20 mouse cellular contexts compared by ENCODE assay signal in genomic region chr6:29246585-29246984, GRCm38 (mm10). TPM values are rescaled to one million over a fixed set of nuclear protein-coding genes. Genes with fewer than 3 reads are reported as not detected.
A peak's percentile ranks its signal among the peaks of the same experiment; 100 is the strongest.
DNase-seq lines count a peak whose midpoint lies in the region; ATAC-seq and TF ChIP-seq lines count a peak whose summit lies in the region.
"Had no signal": no experiment of that assay in that cellular context is flagged by ENCODE, and none has a peak within 500 bp of the region (broad histone marks: within the 10 kb centered on the region; RNA-seq: fewer than 3 reads in every experiment).

No protein-coding gene starts in this region.

- no peak for TF ChIP-seq CTCF in intestine, postnatal 0 days (IDR thresholded peaks at IDR 0.05; ENCODE audit: low read depth)

- H3K4me2 ChIP-seq in intestine, postnatal 0 days (replicated peaks; ENCODE audit: low read depth), result no peak overlapping the region
- H3K4me2 ChIP-seq: embryonic facial prominence, embryonic 15.5 days; hindbrain, embryonic 15.5 days; kidney, embryonic 15.5 days; lung, embryonic 14.5 days had no signal

- H3K27me3 ChIP-seq in megakaryocyte, embryonic 14.5 days (replicated peaks), result peaks cover 25% of the 10 kb centered on the region
- no peaks in the 10 kb centered on the region for H3K27me3 ChIP-seq in intestine, postnatal 0 days (replicated peaks; ENCODE audit: control insufficient read depth, insufficient read depth, low read length)
- H3K27me3 ChIP-seq in splenic B cell, adult 2 months (ENCODE audit: control insufficient read depth, insufficient read depth, low read length, poor library complexity, severe bottlenecking), result no peaks in the 10 kb centered on the region
- H3K27me3 ChIP-seq: hindbrain, embryonic 15.5 days; kidney, embryonic 15.5 days had no signal

- H3K4me3 ChIP-seq in megakaryocyte, embryonic 14.5 days (replicated peaks), result peak overlapping the region; percentile 10
- H3K4me3 ChIP-seq in intestine, postnatal 0 days (ENCODE audit: low read depth, low read length), result no peak overlapping the region
- H3K4me3 ChIP-seq: embryonic facial prominence, embryonic 15.5 days; forebrain, embryonic 10.5 days; hindbrain, embryonic 15.5 days; kidney, embryonic 15.5 days had no signal

- DNase-seq in adipocyte (ENCODE audit: low spot score), result peak; percentile 36
- peak; percentile 52 for DNase-seq in splenic B cell, adult 2 months (ENCODE audit: low read depth, low spot score)
- no peak for DNase-seq in ovary, postnatal 14 days (ENCODE audit: low spot score)
- no peak for DNase-seq in cerebellum, adult 18-20 months
- DNase-seq in kidney, adult 11 months, result no peak
- DNase-seq: adrenal gland, postnatal 10 days; cerebellum, adult 2 months; gastrocnemius, postnatal 10 days; left cerebral cortex, postnatal 4 days; lung, embryonic 14.5 days; midbrain, embryonic 14.5 days; thymus, adult 2 months had no signal

- ATAC-seq in megakaryocyte, adult 5-6 weeks (ENCODE audit: poor library complexity, severe bottlenecking), result no peak
- ATAC-seq in intestine, postnatal 0 days, result peak; percentile 44

- peaks cover 28% of the 10 kb centered on the region for H3K4me1 ChIP-seq in megakaryocyte, embryonic 14.5 days
- no peaks in the 10 kb centered on the region for H3K4me1 ChIP-seq in intestine, postnatal 0 days (replicated peaks; ENCODE audit: control insufficient read depth, insufficient read depth, low read length)
- H3K4me1 ChIP-seq: embryonic facial prominence, embryonic 15.5 days; hindbrain, embryonic 15.5 days; kidney, embryonic 15.5 days had no signal

- H3K9ac ChIP-seq in intestine, postnatal 0 days (ENCODE audit: low read depth, low read length), result no peak overlapping the region
- H3K9ac ChIP-seq: embryonic facial prominence, embryonic 15.5 days; hindbrain, embryonic 15.5 days; kidney, embryonic 15.5 days; lung, embryonic 14.5 days had no signal

- H3K9me3 ChIP-seq in megakaryocyte, embryonic 14.5 days, result no peaks in the 10 kb centered on the region
- no peaks in the 10 kb centered on the region for H3K9me3 ChIP-seq in intestine, postnatal 0 days (ENCODE audit: control insufficient read depth)
- H3K9me3 ChIP-seq: embryonic facial prominence, embryonic 15.5 days; forebrain, embryonic 10.5 days; hindbrain, embryonic 15.5 days; kidney, embryonic 15.5 days had no signal

- no peaks in the 10 kb centered on the region for H3K36me3 ChIP-seq in megakaryocyte, embryonic 14.5 days (replicated peaks; ENCODE audit: low read length)
- H3K36me3 ChIP-seq in intestine, postnatal 0 days (ENCODE audit: control insufficient read depth, insufficient read depth), result no peaks in the 10 kb centered on the region
- H3K36me3 ChIP-seq in splenic B cell, adult 2 months (ENCODE audit: control insufficient read depth, insufficient read depth, low read length, poor library complexity, severe bottlenecking), result no peaks in the 10 kb centered on the region
- H3K36me3 ChIP-seq: embryonic facial prominence, embryonic 15.5 days; forebrain, embryonic 10.5 days; hindbrain, embryonic 15.5 days; kidney, embryonic 15.5 days had no signal

- no peak overlapping the region for H3K27ac ChIP-seq in intestine, postnatal 0 days (ENCODE audit: low read depth, low read length)
- H3K27ac ChIP-seq: embryonic facial prominence, embryonic 15.5 days; forebrain, embryonic 10.5 days; hindbrain, embryonic 15.5 days; kidney, embryonic 15.5 days had no signal

- WGBS in intestine, postnatal 0 days, result 52% methylated on average over 5 of the region's 5 CpGs

RNA-seq across cellular contexts. Expression of gene Hilpda, which starts 25.7 kb away (rescaled TPM):
- polyA plus RNA-seq in megakaryocyte, embryonic 14.5 days (2012; ENCODE audit: insufficient read depth, low replicate concordance), result 14.3 and 43.1 TPM in 2 replicates
- total RNA-seq in megakaryocyte, adult 5-6 weeks (2015), result 2.2 and 7.1 TPM in 2 replicates
- 1.9 and 3.1 TPM in 2 replicates for total RNA-seq in megakaryocyte, adult 5-6 weeks (2017)
- polyA plus RNA-seq in intestine, postnatal 0 days (2015; fragmentation: Nextera tagmentation; extraction: Ambion mirVana), result 20.7 and 27.2 TPM in 2 replicates

RNA-seq across cellular contexts. Expression of gene Impdh1, which starts 30.4 kb away (rescaled TPM):
- 281 and 443 TPM in 2 replicates for polyA plus RNA-seq in megakaryocyte, embryonic 14.5 days (2012; ENCODE audit: insufficient read depth, low replicate concordance)
- total RNA-seq in megakaryocyte, adult 5-6 weeks (2015), result 7.8 and 12.0 TPM in 2 replicates
- 9.0 and 11.6 TPM in 2 replicates for total RNA-seq in megakaryocyte, adult 5-6 weeks (2017)
- 10.6 and 11.7 TPM in 2 replicates for polyA plus RNA-seq in intestine, postnatal 0 days (2015; fragmentation: Nextera tagmentation; extraction: Ambion mirVana)

RNA-seq across cellular contexts. Expression of gene Fam71f2, which starts 32.8 kb away (rescaled TPM):
- not detected in 2 replicates for polyA plus RNA-seq in megakaryocyte, embryonic 14.5 days (2012; ENCODE audit: insufficient read depth, low replicate concordance)
- total RNA-seq in megakaryocyte, adult 5-6 weeks (2015), result not detected in 2 replicates
- total RNA-seq in megakaryocyte, adult 5-6 weeks (2017), result not detected in 2 replicates
- polyA plus RNA-seq in intestine, postnatal 0 days (2015; fragmentation: Nextera tagmentation; extraction: Ambion mirVana), result not detected in 2 replicates
- total RNA-seq: left cerebral cortex, postnatal 4 days; MEL had no signal

Comparison
In these comparisons a context has a peak if more than half of its experiments do, and no peak if none do; other contexts are left out.
1. DNase-seq: peak in adipocyte (single experiment) and splenic B cell, adult 2 months (single experiment); none in ovary, postnatal 14 days (single experiment), cerebellum, adult 18-20 months (0 of 2) and kidney, adult 11 months (single experiment).
2. RNA of gene Impdh1, which starts 30.4 kb away (polyA plus RNA-seq): 281 to 443 TPM in megakaryocyte, embryonic 14.5 days; 10.6 to 11.7 TPM in intestine, postnatal 0 days; every median in the first group is over 10 times any median in the second.